Mouse (Mus musculus) brain, embryonic 14.5 days (tissue): ENCODE results near the gene Setx. TPM values are rescaled to one million over a fixed set of nuclear protein-coding genes. Genes with fewer than 3 reads are reported as not detected.
"Not testable (repeated sequence)": the region's sequence is repeated elsewhere in the genome, so short reads cannot be mapped to it uniquely, and the experiment has no call there.

ENCODE experiments used
- DNase-seq: peaks from one replicate; pipeline ENCODE4 v3.0.0-alpha.2; 2011; ENCODE audit warnings: low read depth
- CTCF ChIP-seq: fragments of 200-500 bp; IDR thresholded peaks from 2 replicates; pipeline ENCODE4 v1.5.1; 2012; ENCODE audit warnings: inconsistent platforms, mild to moderate bottlenecking, moderate library complexity, borderline replicate concordance; ENCODE audit not compliant: insufficient read depth, insufficient read length; ENCODE audit errors: extremely low read depth
- POLR2A ChIP-seq: fragments of 200-500 bp; IDR thresholded peaks from 2 replicates; pipeline ENCODE4 v1.6.1; 2012; ENCODE audit warnings: mild to moderate bottlenecking, inconsistent platforms, borderline replicate concordance; ENCODE audit not compliant: poor library complexity, insufficient read depth, insufficient read length, severe bottlenecking; ENCODE audit errors: extremely low read depth
- polyA plus RNA-seq: library from polyadenylated mRNA; depleted of rRNA; stranded (reverse); fragments of >200 nt; gene quantifications from 2 replicates; pipeline ENCODE4 v1.2.3, GENCODE M21; 2012; rRNA removed

The Setx gene
- 15.0 and 20.3 TPM in 2 replicates for polyA plus RNA-seq

DNA sequence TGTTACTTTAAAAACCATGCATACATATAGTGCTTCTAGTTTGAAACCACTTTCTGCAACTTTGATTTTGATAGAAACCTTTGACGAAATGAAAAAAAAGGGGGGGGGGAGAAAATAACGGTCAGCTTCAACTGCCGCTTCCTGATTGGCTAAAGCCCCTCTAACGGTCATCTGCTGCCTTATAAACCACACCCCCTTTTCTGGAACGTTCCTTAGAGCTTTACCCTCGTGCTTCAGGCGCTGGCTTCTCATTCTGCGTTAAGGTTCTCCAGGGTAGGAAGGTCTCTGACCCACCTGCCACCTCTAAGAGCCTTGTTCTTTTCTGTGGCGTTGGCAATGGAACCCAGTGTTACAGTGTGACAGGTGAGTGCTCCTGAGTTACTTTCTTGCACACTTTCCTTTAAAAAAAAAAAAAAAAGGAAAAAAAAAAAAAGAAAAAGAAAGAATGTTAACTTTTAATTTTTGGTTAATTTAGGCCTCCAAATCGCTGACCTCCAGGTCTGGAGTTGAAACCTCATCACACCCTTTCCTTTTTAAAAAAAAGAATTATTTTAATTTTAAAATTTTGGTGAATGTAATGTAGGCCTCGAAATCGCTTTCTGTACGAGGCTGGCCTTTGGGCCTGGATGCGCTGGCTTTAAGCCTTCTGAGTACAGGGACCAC lies at the start of gene Setx:
TSS of gene Setx (plus strand) at position 275 of the 663 bp plus-strand sequence.
- TF ChIP-seq CTCF, result no peak
- no peak for TF ChIP-seq POLR2A
- peak; percentile 7 for DNase-seq

- no peak for TF ChIP-seq CTCF
- TF ChIP-seq POLR2A, result no peak
- DNase-seq, result no peak
Observed at GRCm38 (mm10) chr2:29074676-29075075, 49.3 kb upstream of the Setx start.

GRCm38 (mm10) chr2:29075331-29076070 lies 48.5 kb upstream of the Setx start:
- TF ChIP-seq POLR2A (no peak), CTCF (no peak)
- no peak for DNase-seq

GRCm38 (mm10) chr2:29076226-29076625 lies 47.8 kb upstream of the Setx start:
- DNase-seq, result no peak
- TF ChIP-seq POLR2A (no peak), CTCF (no peak)

GRCm38 (mm10) chr2:29081965-29082364 lies 42.0 kb upstream of the Setx start:
- TF ChIP-seq CTCF (peak; percentile 7; the same call in 1 of the 2 replicates), POLR2A (no peak)
- no peak for DNase-seq

DNA sequence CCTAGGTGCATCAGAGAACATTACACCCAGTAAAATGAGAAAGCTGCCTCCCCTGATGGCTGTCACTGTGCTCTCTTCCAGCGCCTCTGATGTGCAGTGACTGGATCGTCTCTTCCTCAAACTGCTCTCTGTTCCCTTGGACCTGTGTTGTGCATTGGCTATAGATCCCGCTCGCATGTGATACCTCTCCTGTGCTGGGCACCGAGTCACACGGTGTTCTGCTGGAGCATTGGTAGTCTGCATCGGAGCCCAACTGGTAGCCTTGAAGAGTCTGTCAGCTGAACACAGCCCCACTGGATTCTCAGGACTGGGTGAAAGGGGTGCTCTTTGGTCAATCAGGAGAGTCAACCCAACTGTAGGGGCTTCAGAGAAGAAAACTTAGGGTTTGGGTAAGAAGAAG lies 38.0 kb upstream of the Setx start:
- no peak for DNase-seq
- TF ChIP-seq CTCF, result no peak
- TF ChIP-seq POLR2A, result no peak

DNA sequence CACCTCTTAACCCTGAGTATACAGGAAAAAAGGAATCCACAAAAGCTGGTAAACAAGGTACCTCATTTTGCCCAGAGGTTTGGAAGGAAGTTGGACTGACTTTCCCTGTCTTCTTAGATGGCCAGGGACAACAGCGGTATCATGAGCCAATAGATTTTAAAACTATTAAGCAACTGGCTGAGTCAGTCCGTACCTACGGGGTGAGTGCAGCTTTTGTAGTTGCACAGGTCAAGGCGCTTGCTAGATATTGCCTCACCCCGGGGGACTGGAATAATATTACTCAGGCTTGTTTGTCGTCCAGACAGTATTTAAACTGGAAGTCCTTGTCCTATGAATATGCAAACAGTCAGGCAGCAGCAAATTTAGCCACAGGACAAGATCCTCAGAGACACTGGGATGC lies 34.7 kb upstream of the Setx start:
- not testable (repeated sequence) for DNase-seq

- no peak for TF ChIP-seq POLR2A
- no peak for TF ChIP-seq CTCF
- DNase-seq, result no peak
Observed at GRCm38 (mm10) chr2:29095674-29096073, 28.3 kb upstream of the Setx start.

- TF ChIP-seq POLR2A, result no peak
- TF ChIP-seq CTCF, result no peak
- DNase-seq, result no peak
Observed at GRCm38 (mm10) chr2:29096751-29097150, 27.2 kb upstream of the Setx start.

DNA sequence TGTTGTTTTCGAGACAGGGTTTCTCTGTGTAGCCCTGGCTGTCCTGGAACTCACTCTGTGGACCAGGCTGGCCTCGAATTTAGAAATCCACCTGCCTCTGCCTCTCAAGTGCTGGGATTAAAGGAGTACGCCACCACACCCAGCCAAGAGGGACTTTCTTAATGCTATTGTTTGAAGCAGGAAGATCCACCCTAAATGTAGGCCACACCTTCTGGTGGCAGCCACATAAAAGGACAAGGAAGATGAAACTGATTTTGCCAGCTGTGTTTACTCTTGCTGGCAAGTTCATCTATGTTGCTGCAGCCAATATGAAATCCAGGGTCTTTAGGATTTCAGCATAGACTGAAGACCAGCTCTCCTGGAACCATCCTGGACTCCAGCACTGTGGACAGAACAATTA lies 26.5 kb upstream of the Setx start:
- TF ChIP-seq CTCF (no peak), POLR2A (no peak)
- no peak for DNase-seq

DNA sequence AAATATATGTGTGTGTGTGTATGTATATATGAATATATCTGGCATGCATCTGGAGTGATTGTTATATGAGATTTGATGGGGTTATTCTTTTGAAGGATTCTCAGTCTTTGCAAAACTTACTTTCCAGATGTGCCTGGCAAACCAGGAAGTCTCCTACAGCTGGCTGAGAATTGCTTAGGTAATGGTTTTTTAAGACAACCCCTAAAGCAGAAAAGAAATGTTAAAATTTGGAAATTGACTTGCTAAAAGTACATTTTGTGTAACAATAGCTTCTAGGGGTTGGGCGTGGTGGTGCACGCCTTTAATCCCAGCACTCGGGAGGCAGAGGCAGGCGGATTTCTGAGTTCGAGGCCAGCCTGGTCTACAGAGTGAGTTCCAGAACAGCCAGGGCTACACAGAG lies 26.0 kb upstream of the Setx start:
- DNase-seq, result not testable (repeated sequence)

GRCm38 (mm10) chr2:29098786-29099185 lies 25.2 kb upstream of the Setx start:
- DNase-seq, result no peak
- no peak for TF ChIP-seq CTCF
- TF ChIP-seq POLR2A, result no peak
